Mouse (Mus musculus) G1E (cell line): Measurements from ENCODE around the gene Car8. TPM values are rescaled to one million over a fixed set of nuclear protein-coding genes. Genes with fewer than 3 reads are reported as not detected.

Experiments
- ATAC-seq: 2 replicates; pipeline ENCODE4 v1.8.0; 2016; ENCODE audit warnings: mild to moderate bottlenecking; ENCODE audit not compliant: insufficient number of reproducible peaks, poor library complexity, low FRiP score, severe bottlenecking; ENCODE audit errors: extremely low read depth
- DNase-seq: peaks from one replicate; pipeline ENCODE4 v3.0.0; 2012; ENCODE audit warnings: low spot score
- H3K27me3 ChIP-seq: 2 replicates; pipeline ENCODE4 v1.6.1; 2012; ENCODE audit warnings: mild to moderate bottlenecking, low read length, inconsistent platforms; ENCODE audit not compliant: insufficient read depth
- H3K36me3 ChIP-seq: replicated peaks from 2 replicates; pipeline ENCODE3; 2012; ENCODE audit warnings: mild to moderate bottlenecking, inconsistent platforms
- H3K4me1 ChIP-seq: 2 replicates; pipeline ENCODE4 v1.6.1; 2012; ENCODE audit warnings: low read depth, low read length, inconsistent platforms, mixed read lengths; ENCODE audit not compliant: insufficient read depth
- H3K4me3 ChIP-seq: 2 replicates; pipeline ENCODE4 v1.5.1; 2012; ENCODE audit warnings: low read depth, mild to moderate bottlenecking, inconsistent platforms, low read length, moderate library complexity, mixed read lengths
- H3K9me3 ChIP-seq: replicated peaks from 2 replicates; pipeline ENCODE4 v1.6.1; 2012; ENCODE audit warnings: inconsistent platforms
- CTCF ChIP-seq: IDR thresholded peaks from 2 replicates; pipeline ENCODE4 v1.5.1; 2012; ENCODE audit warnings: low read depth, low read length, inconsistent platforms, mixed read lengths
- GATA1 ChIP-seq: IDR thresholded peaks from 2 replicates; pipeline ENCODE4 v1.6.1; 2012; ENCODE audit warnings: borderline replicate concordance, low read length, inconsistent platforms, mixed read lengths
- GATA2 ChIP-seq: IDR thresholded peaks from 2 replicates; pipeline ENCODE4 v1.6.1; 2012; ENCODE audit warnings: low read depth, low read length, inconsistent platforms, borderline replicate concordance
- POLR2AphosphoS5 ChIP-seq: IDR thresholded peaks from 2 replicates; pipeline ENCODE4 v1.6.1; 2012; ENCODE audit warnings: low read depth, low read length, inconsistent platforms; ENCODE audit not compliant: insufficient replicate concordance
- TAL1 ChIP-seq: conservative IDR thresholded peaks from 2 replicates; pipeline ENCODE4 v1.6.1; 2012; ENCODE audit warnings: low read depth, low read length, inconsistent platforms, mixed read lengths
- polyA plus RNA-seq: library from polyadenylated mRNA; stranded (reverse); fragments of >175 nt; gene quantifications from 2 replicates; pipeline ENCODE4 v1.2.3, GENCODE M21; 2012
- total RNA-seq, 2 experiments: library from RNA; stranded (forward) in 1 of 2; stranded (reverse) in 1 of 2; fragments of 200-1000 nt in 1 of 2; fragments of >200 nt in 1 of 2; fragmentation: Nextera tagmentation in 1 of 2; gene quantifications; 2 replicates each; pipeline ENCODE4 v1.2.3; 2014 to 2017

Car8 gene
- total RNA-seq (2014; fragmentation: Nextera tagmentation) (not detected in 2 replicates), total RNA-seq (2017) (not detected in 2 replicates), polyA plus RNA-seq (not detected in 2 replicates)

DNA sequence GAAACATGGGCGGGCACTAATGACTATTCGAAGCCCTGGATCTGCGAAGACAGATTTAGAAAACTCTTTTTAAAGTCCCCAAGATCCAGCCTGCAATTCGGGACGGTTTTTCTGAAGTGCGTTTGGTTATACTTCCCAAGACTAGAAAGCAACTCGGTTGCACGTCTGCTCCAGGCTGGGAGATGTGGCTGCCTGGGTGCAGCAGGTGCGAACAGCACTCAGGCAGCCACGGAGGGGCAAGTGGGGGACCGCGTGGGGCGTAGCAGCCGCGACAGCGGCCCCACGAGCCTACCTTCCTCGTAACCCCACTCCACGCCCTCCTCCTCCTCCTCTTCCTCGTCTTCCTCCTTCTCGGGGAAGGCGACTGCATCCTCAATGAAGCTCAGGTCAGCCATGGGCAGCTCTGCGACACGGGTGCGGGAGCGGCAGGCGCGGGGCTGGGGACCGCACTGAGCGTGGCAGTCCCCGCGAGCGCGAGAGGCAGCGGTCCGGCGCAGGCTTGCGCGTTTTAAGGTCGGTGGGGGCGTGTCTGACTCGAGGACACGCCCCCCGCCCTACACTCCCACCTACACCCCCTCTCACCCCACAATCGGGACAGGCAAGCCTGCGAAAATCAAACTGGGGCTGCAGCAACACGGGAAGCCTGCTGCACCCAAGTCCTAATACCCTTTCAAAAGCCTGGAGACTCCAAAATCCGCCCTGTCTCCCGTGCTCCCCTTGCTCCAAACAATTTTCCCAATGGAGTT is at the start of gene Car8:
Car8 (minus strand) TSS at position 482 of the 746 bp plus-strand sequence.
- peaks cover 3% of the 10 kb centered on the region; the same call in 1 of the 2 replicates for H3K27me3 ChIP-seq
- no peak for ATAC-seq
- H3K4me3 ChIP-seq: no peak within 1 kb of the TSS
- TF ChIP-seq POLR2AphosphoS5 (no peak), CTCF (no peak), GATA2 (no peak)
- no peak for DNase-seq
- 0 out of 2 replicates have a peak, but pooled peaks cover 2% of the 10 kb centered on the region for H3K9me3 ChIP-seq
- no peaks in the 10 kb centered on the region for H3K4me1 ChIP-seq
- no peaks in the 10 kb centered on the region for H3K36me3 ChIP-seq

DNA sequence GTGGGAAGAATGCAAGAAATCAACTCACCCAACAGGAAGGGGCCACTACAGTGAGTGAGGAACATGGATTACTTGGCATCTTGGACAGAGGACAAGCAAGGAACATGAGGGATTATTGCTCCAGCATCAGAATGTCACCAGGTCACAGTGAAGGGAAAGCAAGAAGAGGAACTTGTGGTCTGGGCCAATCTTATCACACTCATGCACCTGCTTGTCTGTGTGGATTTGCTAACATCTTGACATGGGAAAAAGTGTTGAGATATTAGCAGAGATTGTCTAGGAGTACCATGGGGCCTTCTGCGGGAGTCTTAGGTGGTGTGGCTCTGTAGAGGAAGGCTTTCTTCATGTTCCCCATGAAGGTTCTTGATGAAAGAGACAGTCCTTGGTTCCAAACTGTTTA is 46.1 kb upstream of the Car8 start:
- Histone ChIP-seq H3K9me3 (no peaks in the 10 kb centered on the region), H3K4me1 (peaks cover 5% of the 10 kb centered on the region; the same call in 1 of the 2 replicates), H3K36me3 (no peaks in the 10 kb centered on the region), H3K4me3 (no peak overlapping the region), H3K27me3 (no peaks in the 10 kb centered on the region)
- ATAC-seq (peak; percentile 63), DNase-seq (no peak)
- peak; percentile 31; the same call in 1 of the 2 replicates for TF ChIP-seq TAL1
- TF ChIP-seq POLR2AphosphoS5: no peak
- TF ChIP-seq GATA2: no peak

DNA sequence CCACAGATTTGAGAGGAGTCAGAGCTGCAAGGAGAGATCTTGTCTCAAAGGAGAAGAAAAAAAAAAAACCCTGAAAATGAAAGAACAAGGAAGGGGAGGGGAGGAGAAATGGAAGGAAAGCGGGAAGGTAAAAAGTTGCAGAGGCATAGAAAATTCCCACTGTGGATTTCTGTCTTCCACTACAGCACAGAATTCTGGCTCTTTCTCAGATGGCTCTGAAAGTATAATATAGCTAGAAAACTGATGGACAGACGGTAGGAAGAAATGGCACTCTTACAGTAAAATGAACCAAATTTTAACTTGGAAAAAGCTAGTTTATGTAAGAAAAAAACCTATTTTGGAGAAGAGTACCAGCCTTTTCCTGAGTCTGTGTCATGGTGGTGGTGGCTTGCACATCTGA is 39.3 kb upstream of the Car8 start:
- TF ChIP-seq GATA1 (no peak), GATA2 (no peak), POLR2AphosphoS5 (no peak), CTCF (no peak), TAL1 (no peak)
- Histone ChIP-seq H3K4me1 (no peaks in the 10 kb centered on the region), H3K9me3 (no peaks in the 10 kb centered on the region), H3K4me3 (no peak overlapping the region), H3K27me3 (no peaks in the 10 kb centered on the region), H3K36me3 (no peaks in the 10 kb centered on the region)
- ATAC-seq (no peak), DNase-seq (no peak)

DNA sequence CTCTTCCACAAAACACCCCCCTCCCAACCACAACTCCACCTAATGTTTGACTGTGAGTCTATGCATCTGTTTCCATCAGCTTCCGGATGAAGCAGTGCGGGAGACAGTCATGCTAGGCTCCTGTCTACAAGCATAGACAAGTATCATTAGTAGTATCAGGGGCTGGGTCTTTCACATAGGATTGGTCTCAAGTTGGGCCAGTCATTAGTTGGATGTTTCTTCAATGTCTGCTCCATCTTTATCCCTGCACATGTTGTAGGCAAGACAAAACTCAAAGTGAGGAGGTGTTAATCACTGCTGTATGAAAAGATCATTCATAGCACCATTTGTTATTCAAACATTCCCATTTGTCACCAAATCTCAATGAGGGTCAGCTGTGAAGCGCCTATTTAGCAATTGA is 11.0 kb upstream of the Car8 start:
- Histone ChIP-seq H3K27me3 (no peaks in the 10 kb centered on the region), H3K9me3 (no peaks in the 10 kb centered on the region), H3K4me1 (no peaks in the 10 kb centered on the region), H3K36me3 (no peaks in the 10 kb centered on the region), H3K4me3 (no peak overlapping the region)
- no peak for ATAC-seq
- TF ChIP-seq TAL1 (no peak), POLR2AphosphoS5 (no peak), GATA1 (no peak), CTCF (no peak), GATA2 (no peak)
- DNase-seq: no peak

DNA sequence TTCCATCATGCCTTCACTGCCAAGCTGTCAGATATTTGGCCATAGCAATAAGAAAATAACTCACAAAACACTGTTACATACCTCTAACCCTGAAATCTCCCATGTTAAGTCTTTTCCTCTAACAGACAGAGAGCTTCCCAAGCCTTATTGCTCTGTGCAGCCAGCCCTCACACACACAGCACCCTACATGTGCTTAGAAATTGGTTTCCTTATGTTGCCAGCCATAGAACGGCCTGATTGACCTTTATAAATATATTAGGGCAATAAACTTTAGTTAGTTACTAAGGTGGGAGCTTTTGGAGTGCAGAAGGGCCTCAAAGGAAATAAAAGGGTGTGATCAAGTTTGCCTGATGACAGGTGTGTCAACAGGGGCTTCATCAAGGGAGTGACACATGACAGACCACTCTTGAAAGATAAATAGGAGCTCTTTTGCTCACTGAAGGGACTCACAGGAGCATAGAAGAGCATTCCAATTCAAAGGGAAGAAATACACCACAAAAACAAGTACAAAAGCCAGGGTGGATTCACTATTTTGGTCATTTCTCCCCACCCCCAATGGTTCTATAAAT is 6.7 kb upstream of the Car8 start:
- ATAC-seq: no peak
- Histone ChIP-seq H3K27me3 (no peaks in the 10 kb centered on the region), H3K36me3 (no peaks in the 10 kb centered on the region), H3K4me1 (no peaks in the 10 kb centered on the region), H3K9me3 (no peaks in the 10 kb centered on the region), H3K4me3 (no peak overlapping the region)
- no peak for DNase-seq
- TF ChIP-seq GATA2: no peak
- TF ChIP-seq POLR2AphosphoS5: no peak
- TF ChIP-seq GATA1: no peak
- no peak for TF ChIP-seq CTCF
- TF ChIP-seq TAL1: no peak

DNA sequence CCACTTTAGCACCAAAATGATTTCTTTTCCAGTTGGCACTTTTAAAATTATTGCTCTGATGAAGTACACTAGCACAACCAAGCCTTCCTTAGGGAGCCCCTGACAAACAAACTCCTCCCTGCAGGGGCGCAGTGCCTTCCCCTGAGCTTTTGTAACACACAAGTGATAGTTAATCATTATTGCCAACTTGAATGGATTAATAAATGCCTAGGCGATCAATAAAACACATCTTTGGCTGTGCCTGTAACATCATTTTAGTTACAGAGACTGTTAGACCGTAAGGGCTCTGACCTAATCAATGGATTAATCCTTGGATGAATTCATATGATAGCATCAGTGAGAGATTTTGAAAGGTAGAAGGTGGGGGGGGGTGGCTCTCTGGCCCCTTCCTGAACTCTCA is 6.2 kb upstream of the Car8 start:
- no peaks in the 10 kb centered on the region for H3K36me3 ChIP-seq
- no peaks in the 10 kb centered on the region for H3K4me1 ChIP-seq
- TF ChIP-seq GATA2: no peak
- TF ChIP-seq CTCF: no peak
- no peak for TF ChIP-seq POLR2AphosphoS5
- TF ChIP-seq GATA1: no peak
- TF ChIP-seq TAL1: no peak
- no peak overlapping the region for H3K4me3 ChIP-seq
- H3K9me3 ChIP-seq: no peaks in the 10 kb centered on the region
- ATAC-seq (no peak), DNase-seq (no peak)
- no peaks in the 10 kb centered on the region for H3K27me3 ChIP-seq
